Mouse (Mus musculus): ENCODE data around the gene Sf3b2. TPM values are rescaled to one million over a fixed set of nuclear protein-coding genes. Genes with fewer than 3 reads are reported as not detected.
"Not testable (repeated sequence)": the region's sequence is repeated elsewhere in the genome, so short reads cannot be mapped to it uniquely, and the experiment has no call there.

The Sf3b2 gene
- total RNA-seq, 4 experiments from 2014 or later, result 202 to 215 (median 208) TPM

GRCm38 (mm10) chr19:5272801-5273733 is 22.2 kb downstream of the Sf3b2 start, which contains the start of gene Pacs1:
Gene Pacs1, minus strand, starts transcription at chr19:5273119.
- peak; percentile 58 to 84 for DNase-seq (ENCODE audit: low spot score in 2 of 2)

- DNase-seq (ENCODE audit: low spot score in 2 of 2), result no peak
Measured at GRCm38 (mm10) chr19:5272326-5272795, 22.9 kb downstream of the Sf3b2 start.

GRCm38 (mm10) chr19:5271430-5271829 is 23.8 kb downstream of the Sf3b2 start:
- DNase-seq (ENCODE audit: low spot score in 2 of 2), result no peak

DNA sequence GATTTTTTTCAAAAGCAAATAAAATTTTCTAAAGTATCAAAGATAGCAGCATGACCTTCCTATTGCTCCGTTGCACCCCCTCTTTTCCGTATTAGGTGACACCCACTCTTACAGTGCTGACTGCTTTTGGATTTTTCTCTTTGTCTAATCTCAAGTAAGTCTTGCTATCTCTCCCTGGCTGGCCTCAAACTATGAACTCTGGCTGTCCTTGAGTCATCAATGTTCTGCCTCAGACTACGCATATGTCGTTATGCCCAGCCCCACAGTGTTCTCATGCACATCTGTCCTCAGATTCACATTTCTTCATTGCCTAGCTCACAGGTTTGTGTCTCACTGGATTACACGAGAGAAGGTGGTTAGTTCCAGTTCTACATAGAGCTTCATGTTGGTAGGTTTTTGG is 25.9 kb downstream of the Sf3b2 start:
- no peak for DNase-seq (ENCODE audit: low spot score in 2 of 2)

GRCm38 (mm10) chr19:5268875-5269274 is 26.4 kb downstream of the Sf3b2 start:
- no peak for DNase-seq (ENCODE audit: low spot score in 2 of 2)

GRCm38 (mm10) chr19:5268017-5268416 is 27.2 kb downstream of the Sf3b2 start:
- DNase-seq (ENCODE audit: low spot score in 2 of 2), result no peak

DNA sequence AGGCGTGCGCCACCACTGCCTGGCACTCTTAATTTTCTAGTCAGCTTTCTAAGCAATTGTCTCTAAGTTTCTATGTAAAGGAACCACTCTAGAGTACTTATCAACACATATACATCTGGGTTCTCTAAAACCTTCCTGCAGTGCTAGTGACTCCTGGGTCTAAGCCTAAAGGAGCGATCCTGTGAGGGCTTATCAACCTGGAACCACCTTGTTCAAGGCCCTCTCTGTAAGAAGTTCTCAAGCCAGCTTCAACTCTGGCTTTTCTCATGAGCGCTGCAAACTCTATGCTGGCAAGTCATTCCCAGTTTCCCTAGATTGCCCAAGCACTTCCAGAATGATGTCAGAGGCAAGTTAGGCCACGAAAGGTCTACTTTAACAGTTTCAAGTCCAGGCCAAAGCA is 28.2 kb downstream of the Sf3b2 start:
- no peak for DNase-seq (ENCODE audit: low spot score in 2 of 2)

GRCm38 (mm10) chr19:5257140-5257539 is 38.1 kb downstream of the Sf3b2 start:
- DNase-seq (ENCODE audit: low spot score in 2 of 2), result no peak

DNA sequence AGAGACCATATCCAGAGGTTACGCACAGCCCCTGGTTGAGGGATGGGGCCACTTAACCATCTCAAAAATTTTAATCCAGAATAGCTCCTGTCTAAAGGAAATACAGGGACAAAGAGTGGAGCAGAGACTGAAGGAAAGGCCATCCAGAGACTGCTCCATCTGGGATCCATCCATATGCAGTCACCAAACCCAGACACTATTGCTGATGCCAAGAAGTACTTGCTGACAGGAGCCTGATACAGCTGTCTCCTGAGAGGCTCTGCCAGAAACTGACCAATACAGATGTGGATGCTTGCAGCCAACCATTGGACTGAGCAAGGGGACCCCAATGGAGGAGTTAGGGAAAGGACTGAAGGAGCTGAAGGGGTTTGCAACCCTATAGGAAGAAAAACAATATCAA is 58.3 kb downstream of the Sf3b2 start:
- DNase-seq (ENCODE audit: low spot score in 2 of 2), result not testable (repeated sequence)

DNA sequence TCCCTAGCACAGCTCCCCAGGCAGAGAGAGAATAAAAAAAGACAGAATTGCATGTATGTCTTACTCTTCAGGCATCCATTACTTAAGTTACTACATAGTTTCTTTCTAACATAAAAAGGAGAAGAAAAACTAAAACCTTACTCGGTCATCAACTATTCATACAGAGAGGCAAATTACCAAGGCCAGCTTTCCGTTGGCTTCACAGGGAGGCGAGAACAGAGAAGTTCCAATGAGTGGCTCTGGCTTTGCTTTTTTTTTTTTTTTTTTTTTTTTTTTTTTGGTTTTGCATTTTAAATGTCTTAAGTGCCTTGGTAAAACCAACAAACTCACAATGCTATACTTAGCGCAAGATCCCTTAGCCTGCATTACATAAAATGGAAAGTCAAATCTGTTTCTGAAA is 62.6 kb downstream of the Sf3b2 start:
- DNase-seq (ENCODE audit: low spot score in 2 of 2), result no peak

DNA sequence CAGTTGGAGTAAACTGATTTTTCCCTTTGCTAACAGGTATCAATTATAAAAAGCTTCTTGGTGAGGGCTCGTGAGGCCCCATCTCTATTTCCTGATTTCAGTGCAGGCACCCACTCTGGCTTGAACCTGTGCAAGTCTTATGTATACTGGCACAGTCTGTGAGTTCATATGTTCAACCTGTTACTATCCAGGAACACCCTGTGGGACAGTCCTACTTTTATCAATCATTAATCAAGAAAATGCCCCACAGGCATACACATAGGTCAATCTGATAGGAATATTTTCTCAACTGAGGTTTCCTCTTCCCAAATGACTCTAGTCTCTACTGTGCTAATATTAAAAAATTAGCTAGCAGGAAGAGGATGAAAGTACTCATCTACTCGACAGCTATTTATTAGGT is 65.1 kb downstream of the Sf3b2 start:
- no peak for DNase-seq (ENCODE audit: low spot score in 2 of 2)

DNA sequence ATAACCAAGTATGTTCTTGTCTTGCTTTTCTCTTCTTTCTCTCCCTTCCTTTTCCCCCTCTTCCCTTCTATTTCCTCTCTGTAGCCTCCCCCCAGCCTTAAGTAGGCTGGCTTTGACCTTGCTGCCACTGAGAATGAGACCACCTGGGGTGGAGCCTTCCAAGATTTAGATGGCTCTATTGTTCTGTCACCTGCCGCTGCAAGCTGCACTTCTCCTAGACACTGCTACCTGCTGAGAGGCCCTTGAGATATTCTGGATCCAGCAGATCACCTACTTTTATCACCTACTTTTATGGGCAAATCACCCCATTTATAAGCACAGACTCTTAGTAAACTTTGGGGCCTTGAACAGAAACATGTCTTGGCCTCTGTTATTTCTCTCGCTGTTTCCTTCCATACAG is 70.6 kb downstream of the Sf3b2 start:
- no peak for DNase-seq (ENCODE audit: low spot score in 2 of 2)

- no peak for DNase-seq (ENCODE audit: low spot score in 2 of 2)
Measured at GRCm38 (mm10) chr19:5224077-5224476, 71.2 kb downstream of the Sf3b2 start.

Other genes with a start within 250 kb of the Sf3b2 start
- gene Rin1, start 245.0 kb downstream of the Sf3b2 start, total RNA-seq (2022), result 100 to 1,000 TPM in 1 of 4 experiments, 10 to 100 TPM in 3; 89.3 to 115 (median 96.8) TPM
- 1 to 10 TPM; 3.7 to 5.6 (median 4.4) TPM for gene Cd248, start 227.4 kb downstream of the Sf3b2 start, total RNA-seq (2022)
- 100 to 1,000 TPM; 104 to 117 (median 106) TPM for gene Tmem151a, start 209.9 kb downstream of the Sf3b2 start, total RNA-seq (2022)
- gene Yif1a, start 206.9 kb downstream of the Sf3b2 start, total RNA-seq (2022), result 10 to 100 TPM; 21.4 to 29.8 (median 25.9) TPM
- 100 to 1,000 TPM; 417 to 436 (median 422) TPM for gene Cnih2, start 196.9 kb downstream of the Sf3b2 start, total RNA-seq (2022)
- 100 to 1,000 TPM; 154 to 165 (median 160) TPM for gene Rab1b, start 188.4 kb downstream of the Sf3b2 start, total RNA-seq (2022)
- 100 to 1,000 TPM; 215 to 240 (median 227) TPM for gene Klc2, start 176.9 kb downstream of the Sf3b2 start, total RNA-seq (2022)
- gene Pacs1, start 22.3 kb downstream of the Sf3b2 start, total RNA-seq (2022), result 10 to 100 TPM; 50.9 to 59.4 (median 55.3) TPM
- gene Gal3st3, start 2.9 kb upstream of the Sf3b2 start, total RNA-seq (2022), result 10 to 100 TPM; 83.2 to 92.3 (median 86.9) TPM
- gene Catsper1, start 40.3 kb upstream of the Sf3b2 start, total RNA-seq (2022), result not detected
- gene Cst6, start 54.1 kb upstream of the Sf3b2 start, total RNA-seq (2022), result 10 to 100 TPM; 10.8 to 18.1 (median 12.5) TPM
- gene Eif1ad, start 71.3 kb upstream of the Sf3b2 start, total RNA-seq (2022), result 10 to 100 TPM; 18.6 to 27.4 (median 23.1) TPM
- gene Banf1, start 71.7 kb upstream of the Sf3b2 start, total RNA-seq (2022), result 10 to 100 TPM; 74.1 to 85.8 (median 76.2) TPM
- gene Sart1, start 93.2 kb upstream of the Sf3b2 start, total RNA-seq (2022), result 100 to 1,000 TPM; 103 to 120 (median 114) TPM
- under 1 TPM in 3 of 4 experiments, not detected in 1; 0.34 to 0.63 (median 0.37) TPM for gene Tsga10ip, start 107.1 kb upstream of the Sf3b2 start, total RNA-seq (2022)
- 100 to 1,000 TPM; 308 to 358 (median 327) TPM for gene Drap1, start 129.5 kb upstream of the Sf3b2 start, total RNA-seq (2022)
- 10 to 100 TPM; 64.8 to 71.2 (median 67.6) TPM for gene AI837181, start 129.7 kb upstream of the Sf3b2 start, total RNA-seq (2022)
- gene Fosl1, start 152.1 kb upstream of the Sf3b2 start, total RNA-seq (2022), result under 1 TPM; 0.20 to 0.67 (median 0.29) TPM
- 10 to 100 TPM; 31.7 to 33.1 (median 32.4) TPM for gene Ccdc85b, start 162.4 kb upstream of the Sf3b2 start, total RNA-seq (2022)
- gene Fibp, start 165.2 kb upstream of the Sf3b2 start, total RNA-seq (2022), result 100 to 1,000 TPM in 1 of 4 experiments, 10 to 100 TPM in 3; 93.5 to 109 (median 96.4) TPM
- under 1 TPM in 3 of 4 experiments, not detected in 1; 0.29 to 0.81 (median 0.77) TPM for gene Ctsw, start 173.1 kb upstream of the Sf3b2 start, total RNA-seq (2022)
- gene Efemp2, start 178.5 kb upstream of the Sf3b2 start, total RNA-seq (2022), result 10 to 100 TPM; 14.4 to 23.9 (median 22.1) TPM
- gene Mus81, start 192.9 kb upstream of the Sf3b2 start, total RNA-seq (2022), result 10 to 100 TPM; 29.0 to 38.5 (median 33.8) TPM
- 1,000 to 10,000 TPM; 1,240 to 1,334 (median 1,291) TPM for gene Cfl1, start 195.0 kb upstream of the Sf3b2 start, total RNA-seq (2022)
- 10 to 100 TPM in 2 of 4 experiments, 1 to 10 TPM in 2; 7.4 to 12.1 (median 9.6) TPM for gene 1700020D05Rik, start 208.3 kb upstream of the Sf3b2 start, total RNA-seq (2022)
- 10 to 100 TPM; 86.8 to 95.2 (median 88.6) TPM for gene Snx32, start 215.1 kb upstream of the Sf3b2 start, total RNA-seq (2022)